Mouse (Mus musculus): ENCODE results near the gene Slmap. TPM values are rescaled to one million over a fixed set of nuclear protein-coding genes. Genes with fewer than 3 reads are reported as not detected.
A peak's percentile ranks its signal among the peaks of the same experiment; 100 is the strongest.

Slmap gene
- total and polyA plus RNA-seq, 3 experiments: 32.7 to 283 (median 249) TPM

- WGBS: 62% methylated on average over 16 of the region's 16 CpGs
- intact Hi-C loops (cut with DNase I): no loop called here
- H3K36me3 ChIP-seq (ENCODE audit: control insufficient read depth, insufficient read depth, low read length): peaks cover 3% of the 10 kb centered on the region
- no peak overlapping the region for H3K9ac ChIP-seq (ENCODE audit: low read depth, low read length)
- no peaks in the 10 kb centered on the region for H3K79me2 ChIP-seq (replicated peaks; ENCODE audit: control insufficient read depth, insufficient read depth, low read length)
- 0 out of 2 replicates have a peak, but pooled peaks cover 2% of the 10 kb centered on the region for H3K4me1 ChIP-seq (ENCODE audit: control insufficient read depth, insufficient read depth, low read length)
- no peak overlapping the region for H3K4me3 ChIP-seq
- DNase-seq: no peak
- TF ChIP-seq POLR2A (IDR thresholded peaks at IDR 0.05; ENCODE audit: insufficient read depth, low read depth, low read length): no peak
- TF ChIP-seq EP300 (IDR thresholded peaks at IDR 0.05; ENCODE audit: insufficient read depth, low read depth, low read length): no peak
- no peak for TF ChIP-seq CTCF (IDR thresholded peaks at IDR 0.05)
- no peak overlapping the region for H3K27ac ChIP-seq
- no peaks in the 10 kb centered on the region for H3K27me3 ChIP-seq (ENCODE audit: control insufficient read depth, insufficient read depth, low read length)
Measured at GRCm38 (mm10) chr14:26454851-26455250, 79.9 kb downstream of the Slmap start.

- peak; percentile 38 to 45 for DNase-seq
- Histone ChIP-seq H3K4me3 (no peak overlapping the region), H3K79me2 (replicated peaks; ENCODE audit: control insufficient read depth, insufficient read depth, low read length) (no peaks in the 10 kb centered on the region), H3K4me1 (ENCODE audit: control insufficient read depth, insufficient read depth, low read length) (0 out of 2 replicates have a peak, but pooled peaks cover 2% of the 10 kb centered on the region), H3K36me3 (ENCODE audit: control insufficient read depth, insufficient read depth, low read length) (peaks cover 5% of the 10 kb centered on the region), H3K27ac (peak overlapping the region; percentile 36), H3K9ac (ENCODE audit: low read depth, low read length) (peak overlapping the region; percentile 42; the same call in 1 of the 2 replicates), H3K27me3 (ENCODE audit: control insufficient read depth, insufficient read depth, low read length) (no peaks in the 10 kb centered on the region)
- intact Hi-C loops (cut with DNase I): no loop called here
- TF ChIP-seq CTCF (IDR thresholded peaks at IDR 0.05) (no peak), EP300 (IDR thresholded peaks at IDR 0.05; ENCODE audit: insufficient read depth, low read depth, low read length) (no peak), POLR2A (IDR thresholded peaks at IDR 0.05; ENCODE audit: insufficient read depth, low read depth, low read length) (no peak)
- WGBS: 30% methylated on average over 16 of the region's 16 CpGs
Measured at GRCm38 (mm10) chr14:26450036-26450800, 84.5 kb downstream of the Slmap start.

GRCm38 (mm10) chr14:26448581-26448980 lies 86.2 kb downstream of the Slmap start:
- H3K27me3 ChIP-seq (ENCODE audit: control insufficient read depth, insufficient read depth, low read length): no peaks in the 10 kb centered on the region
- peaks cover 2% of the 10 kb centered on the region; the same call in 1 of the 2 replicates for H3K4me1 ChIP-seq (ENCODE audit: control insufficient read depth, insufficient read depth, low read length)
- H3K9ac ChIP-seq (ENCODE audit: low read depth, low read length): no peak overlapping the region
- TF ChIP-seq EP300 (IDR thresholded peaks at IDR 0.05; ENCODE audit: insufficient read depth, low read depth, low read length) (no peak), CTCF (IDR thresholded peaks at IDR 0.05) (no peak), POLR2A (IDR thresholded peaks at IDR 0.05; ENCODE audit: insufficient read depth, low read depth, low read length) (no peak)
- WGBS: 69% methylated on average over 4 of the region's 4 CpGs
- no peak overlapping the region for H3K27ac ChIP-seq
- intact Hi-C loops (cut with DNase I): no loop called here
- peaks cover 7% of the 10 kb centered on the region for H3K36me3 ChIP-seq (ENCODE audit: control insufficient read depth, insufficient read depth, low read length)
- H3K4me3 ChIP-seq: no peak overlapping the region
- no peaks in the 10 kb centered on the region for H3K79me2 ChIP-seq (replicated peaks; ENCODE audit: control insufficient read depth, insufficient read depth, low read length)
- no peak for DNase-seq

GRCm38 (mm10) chr14:26447223-26447622 lies 87.5 kb downstream of the Slmap start:
- TF ChIP-seq CTCF (IDR thresholded peaks at IDR 0.05) (no peak), EP300 (IDR thresholded peaks at IDR 0.05; ENCODE audit: insufficient read depth, low read depth, low read length) (no peak), POLR2A (IDR thresholded peaks at IDR 0.05; ENCODE audit: insufficient read depth, low read depth, low read length) (no peak)
- peaks cover 2% of the 10 kb centered on the region; the same call in 1 of the 2 replicates for H3K4me1 ChIP-seq (ENCODE audit: control insufficient read depth, insufficient read depth, low read length)
- H3K27me3 ChIP-seq (ENCODE audit: control insufficient read depth, insufficient read depth, low read length): no peaks in the 10 kb centered on the region
- DNase-seq: no peak
- H3K9ac ChIP-seq (ENCODE audit: low read depth, low read length): no peak overlapping the region
- no peaks in the 10 kb centered on the region for H3K79me2 ChIP-seq (replicated peaks; ENCODE audit: control insufficient read depth, insufficient read depth, low read length)
- H3K27ac ChIP-seq: no peak overlapping the region
- intact Hi-C loops (cut with DNase I): no loop called here
- H3K36me3 ChIP-seq (ENCODE audit: control insufficient read depth, insufficient read depth, low read length): peaks cover 9% of the 10 kb centered on the region
- WGBS: 42% methylated on average over 2 of the region's 2 CpGs
- H3K4me3 ChIP-seq: no peak overlapping the region

GRCm38 (mm10) chr14:26446538-26446937 lies 88.2 kb downstream of the Slmap start:
- H3K4me1 ChIP-seq (ENCODE audit: control insufficient read depth, insufficient read depth, low read length): peaks cover 2% of the 10 kb centered on the region; the same call in 1 of the 2 replicates
- peaks cover 9% of the 10 kb centered on the region for H3K36me3 ChIP-seq (ENCODE audit: control insufficient read depth, insufficient read depth, low read length)
- TF ChIP-seq POLR2A (IDR thresholded peaks at IDR 0.05; ENCODE audit: insufficient read depth, low read depth, low read length) (no peak), CTCF (IDR thresholded peaks at IDR 0.05) (no peak), EP300 (IDR thresholded peaks at IDR 0.05; ENCODE audit: insufficient read depth, low read depth, low read length) (no peak)
- DNase-seq: no peak
- H3K27ac ChIP-seq: no peak overlapping the region
- 68% methylated on average over 3 of the region's 3 CpGs for WGBS
- no peaks in the 10 kb centered on the region for H3K79me2 ChIP-seq (replicated peaks; ENCODE audit: control insufficient read depth, insufficient read depth, low read length)
- H3K27me3 ChIP-seq (ENCODE audit: control insufficient read depth, insufficient read depth, low read length): no peaks in the 10 kb centered on the region
- no peak overlapping the region for H3K4me3 ChIP-seq
- H3K9ac ChIP-seq (ENCODE audit: low read depth, low read length): no peak overlapping the region
- intact Hi-C loops (cut with DNase I): no loop called here

GRCm38 (mm10) chr14:26442534-26442933 lies 92.2 kb downstream of the Slmap start:
- DNase-seq: no peak
- intact Hi-C loops (cut with DNase I): no loop called here
- peak overlapping the region; percentile 52 for H3K4me3 ChIP-seq
- peak overlapping the region; percentile 11; the same call in 1 of the 2 replicates for H3K9ac ChIP-seq (ENCODE audit: low read depth, low read length)
- H3K36me3 ChIP-seq (ENCODE audit: control insufficient read depth, insufficient read depth, low read length): peaks cover 26% of the 10 kb centered on the region
- TF ChIP-seq CTCF (IDR thresholded peaks at IDR 0.05) (no peak), EP300 (IDR thresholded peaks at IDR 0.05; ENCODE audit: insufficient read depth, low read depth, low read length) (no peak), POLR2A (IDR thresholded peaks at IDR 0.05; ENCODE audit: insufficient read depth, low read depth, low read length) (peak; percentile 41; the same call in 1 of the 2 replicates)
- H3K79me2 ChIP-seq (replicated peaks; ENCODE audit: control insufficient read depth, insufficient read depth, low read length): no peaks in the 10 kb centered on the region
- no peaks in the 10 kb centered on the region for H3K27me3 ChIP-seq (ENCODE audit: control insufficient read depth, insufficient read depth, low read length)
- peak overlapping the region; percentile 93 for H3K27ac ChIP-seq
- H3K4me1 ChIP-seq (ENCODE audit: control insufficient read depth, insufficient read depth, low read length): no peaks in the 10 kb centered on the region; the same call in none of the 2 replicates
- 34% methylated on average over 6 of the region's 6 CpGs for WGBS

All from heart, adult 2 months (tissue).